Mouse (Mus musculus) cerebellum, postnatal 25 days (tissue): Measurements from ENCODE around the gene Eps8l3.

ENCODE experiments used
- DNase-seq, 2 experiments: peaks; one replicate each; pipeline ENCODE4 v3.0.0; 2021; ENCODE audit warnings: mixed read lengths in 2 of 2

The Eps8l3 gene

GRCm38 (mm10) chr3:107877005-107877404 is at the start of gene Eps8l3:
Eps8l3 (plus strand) TSS chr3:107877229.
- no peak for DNase-seq

GRCm38 (mm10) chr3:107827873-107828405 is 49.1 kb upstream of the Eps8l3 start:
- no peak for DNase-seq

- no peak for DNase-seq
These were observed 48.5 kb upstream of the Eps8l3 start for GRCm38 (mm10) chr3:107828518-107828917.

GRCm38 (mm10) chr3:107828997-107829396 is 48.0 kb upstream of the Eps8l3 start:
- DNase-seq, result no peak

GRCm38 (mm10) chr3:107829625-107830024 is 47.4 kb upstream of the Eps8l3 start:
- DNase-seq, result no peak

- DNase-seq, result no peak
These were observed 45.0 kb upstream of the Eps8l3 start for GRCm38 (mm10) chr3:107831875-107832554.

GRCm38 (mm10) chr3:107832645-107833044 is 44.4 kb upstream of the Eps8l3 start:
- DNase-seq, result no peak

GRCm38 (mm10) chr3:107833370-107833769 is 43.7 kb upstream of the Eps8l3 start:
- DNase-seq, result no peak

GRCm38 (mm10) chr3:107833872-107834341 is 43.1 kb upstream of the Eps8l3 start:
- no peak for DNase-seq

- no peak for DNase-seq
These were observed 41.7 kb upstream of the Eps8l3 start for GRCm38 (mm10) chr3:107835301-107835700.

- no peak for DNase-seq
These were observed 37.2 kb upstream of the Eps8l3 start for GRCm38 (mm10) chr3:107839855-107840254.

GRCm38 (mm10) chr3:107840855-107841254 is 36.2 kb upstream of the Eps8l3 start:
- DNase-seq, result no peak

GRCm38 (mm10) chr3:107841370-107841769 is 35.7 kb upstream of the Eps8l3 start:
- DNase-seq, result peak in 1 of 2 experiments; percentile 35

GRCm38 (mm10) chr3:107843406-107843805 is 33.6 kb upstream of the Eps8l3 start:
- DNase-seq, result no peak

GRCm38 (mm10) chr3:107844001-107844400 is 33.0 kb upstream of the Eps8l3 start:
- DNase-seq, result peak; percentile 62 to 79

- DNase-seq, result peak; percentile 53 to 59
These were observed 32.5 kb upstream of the Eps8l3 start for GRCm38 (mm10) chr3:107844499-107844898.

GRCm38 (mm10) chr3:107846175-107846574 is 30.9 kb upstream of the Eps8l3 start:
- no peak for DNase-seq

GRCm38 (mm10) chr3:107846835-107847234 is 30.2 kb upstream of the Eps8l3 start:
- no peak for DNase-seq

- no peak for DNase-seq
These were observed 28.9 kb upstream of the Eps8l3 start for GRCm38 (mm10) chr3:107848126-107848525.

- DNase-seq, result no peak
These were observed 27.9 kb upstream of the Eps8l3 start for GRCm38 (mm10) chr3:107849000-107849692.

- no peak for DNase-seq
These were observed 27.4 kb upstream of the Eps8l3 start for GRCm38 (mm10) chr3:107849693-107850031.

GRCm38 (mm10) chr3:107850418-107851031 is 26.5 kb upstream of the Eps8l3 start:
- peak; percentile 39 to 65 for DNase-seq

- DNase-seq, result no peak
These were observed 24.2 kb upstream of the Eps8l3 start for GRCm38 (mm10) chr3:107852786-107853185.
